Mouse (Mus musculus) left cerebral cortex, adult 2 months (tissue): ENCODE data around the gene Rapgef2. TPM values are rescaled to one million over a fixed set of nuclear protein-coding genes. Genes with fewer than 3 reads are reported as not detected.
A peak's percentile ranks its signal among the peaks of the same experiment; 100 is the strongest.
"Not testable (repeated sequence)": the region's sequence is repeated elsewhere in the genome, so short reads cannot be mapped to it uniquely, and the experiment has no call there.

Experiments used
- DNase-seq, 2 experiments: peaks; one replicate each; pipeline ENCODE4 v3.0.0; 2021 to 2022; ENCODE audit warnings: low spot score in 2 of 2, mixed read lengths in 1 of 2; ENCODE audit errors: extremely low spot score in 1 of 2
- H3K27ac ChIP-seq: fragments of 200-600 bp; 2 replicates; pipeline ENCODE4 v1.8.1; 2022
- H3K4me3 ChIP-seq: fragments of 200-600 bp; 2 replicates; pipeline ENCODE4 v1.8.1; 2022
- CTCF ChIP-seq: fragments of 200-600 bp; IDR thresholded peaks from 2 replicates; pipeline ENCODE4 v1.8.1; 2022; ENCODE audit warnings: antibody characterized with exemption, mild to moderate bottlenecking, moderate library complexity
- intact Hi-C: fragments of 180-260 bp; cut with DNase I; formaldehyde crosslinking; loops from one replicate; pipeline ENCODE4 v1.15.1; 2025
- total RNA-seq, 2 experiments: library from RNA; stranded (reverse); gene quantifications; 2 replicates each; pipeline ENCODE4 v1.2.3; 2021

The Rapgef2 gene
- total RNA-seq, 2 experiments from 2014 or later = 122 to 130 TPM

GRCm38 (mm10) chr3:79228304-79228703 lies 58.0 kb downstream of the Rapgef2 start:
- no peak for DNase-seq
- intact Hi-C loops = no loop called here
- TF ChIP-seq CTCF = no peak
- no peak overlapping the region for H3K4me3 ChIP-seq
- no peak overlapping the region for H3K27ac ChIP-seq

GRCm38 (mm10) chr3:79227356-79228088 lies 58.8 kb downstream of the Rapgef2 start:
- H3K27ac ChIP-seq = no peak overlapping the region
- no peak for TF ChIP-seq CTCF
- no peak for DNase-seq
- intact Hi-C loops = no loop called here
- no peak overlapping the region for H3K4me3 ChIP-seq

GRCm38 (mm10) chr3:79226807-79227206 lies 59.5 kb downstream of the Rapgef2 start:
- DNase-seq, H3K27ac ChIP-seq, intact Hi-C loops: not testable (repeated sequence)

GRCm38 (mm10) chr3:79225888-79226287 lies 60.4 kb downstream of the Rapgef2 start:
- DNase-seq = no peak
- H3K27ac ChIP-seq = peak overlapping the region; percentile 5; the same call in 1 of the 2 replicates

More at GRCm38 (mm10) chr3:79226807-79227206, 59.5 kb downstream of the Rapgef2 start:
- H3K4me3 ChIP-seq = not testable (repeated sequence)

GRCm38 (mm10) chr3:79224352-79224751 lies 62.0 kb downstream of the Rapgef2 start:
- peak overlapping the region; percentile 13; the same call in 1 of the 2 replicates for H3K4me3 ChIP-seq
- no peak for DNase-seq
- intact Hi-C loops = loop anchor here (5.0 kb wide), 3 partner anchors 213 to 363 kb away; no protein-coding TSS in a partner anchor
- no peak for TF ChIP-seq CTCF
- peak overlapping the region; percentile 59 for H3K27ac ChIP-seq

More at GRCm38 (mm10) chr3:79225888-79226287, 60.4 kb downstream of the Rapgef2 start:
- H3K4me3 ChIP-seq = no peak overlapping the region
- intact Hi-C loops = no loop called here
- no peak for TF ChIP-seq CTCF

- no peak overlapping the region for H3K4me3 ChIP-seq
- no peak for DNase-seq
- H3K27ac ChIP-seq = peak overlapping the region; percentile 59; the same call in 1 of the 2 replicates
- intact Hi-C loops = loop anchor here (5.0 kb wide), 3 partner anchors 214 to 364 kb away; no protein-coding TSS in a partner anchor
- TF ChIP-seq CTCF = no peak
Observed at GRCm38 (mm10) chr3:79223281-79223680, 63.0 kb downstream of the Rapgef2 start.

GRCm38 (mm10) chr3:79222192-79222960 lies 63.9 kb downstream of the Rapgef2 start:
- intact Hi-C loops = loop anchor here (5.0 kb wide), 3 partner anchors 215 to 365 kb away; no protein-coding TSS in a partner anchor
- no peak for DNase-seq

GRCm38 (mm10) chr3:79221296-79222191 lies 64.8 kb downstream of the Rapgef2 start:
- no peak overlapping the region for H3K4me3 ChIP-seq
- peak; percentile 84 for TF ChIP-seq CTCF
- peak overlapping the region; percentile 2; the same call in 1 of the 2 replicates for H3K27ac ChIP-seq
- peak; percentile 63 to 73 for DNase-seq
- intact Hi-C loops = loop anchor here (1.0 to 5.0 kb wide), 5 partner anchors 65 to 366 kb away; partner anchors contain the start of gene Rapgef2

More at GRCm38 (mm10) chr3:79222192-79222960, 63.9 kb downstream of the Rapgef2 start:
- H3K27ac ChIP-seq = no peak overlapping the region; the same call in 1 of the 2 replicates
- TF ChIP-seq CTCF = no peak
- H3K4me3 ChIP-seq = no peak overlapping the region

- Histone ChIP-seq H3K4me3 (no peak overlapping the region), H3K27ac (peak overlapping the region; percentile 84)
- intact Hi-C loops = loop anchor here (2.0 kb wide), 1 partner anchor 17 kb away; no protein-coding TSS in a partner anchor
- no peak for TF ChIP-seq CTCF
- DNase-seq = no peak
Observed at GRCm38 (mm10) chr3:79219144-79219930, 67.0 kb downstream of the Rapgef2 start.

- TF ChIP-seq CTCF = no peak
Observed at GRCm38 (mm10) chr3:79218566-79219051, 67.7 kb downstream of the Rapgef2 start.

More at GRCm38 (mm10) chr3:79218566-79219051, 67.7 kb downstream of the Rapgef2 start:
- Histone ChIP-seq H3K4me3 (no peak overlapping the region), H3K27ac (peak overlapping the region; percentile 84)
- intact Hi-C loops = loop anchor here (2.0 kb wide), 1 partner anchor 16 kb away; no protein-coding TSS in a partner anchor
- no peak for DNase-seq
